Mouse (Mus musculus) lung, postnatal 36 days (tissue): ENCODE results near the gene Styxl1.
A peak's percentile ranks its signal among the peaks of the same experiment; 100 is the strongest.

ENCODE experiments used
- DNase-seq: peaks from one replicate; pipeline ENCODE4 v3.0.0; 2022; ENCODE audit warnings: mixed read lengths

The Styxl1 gene

DNA sequence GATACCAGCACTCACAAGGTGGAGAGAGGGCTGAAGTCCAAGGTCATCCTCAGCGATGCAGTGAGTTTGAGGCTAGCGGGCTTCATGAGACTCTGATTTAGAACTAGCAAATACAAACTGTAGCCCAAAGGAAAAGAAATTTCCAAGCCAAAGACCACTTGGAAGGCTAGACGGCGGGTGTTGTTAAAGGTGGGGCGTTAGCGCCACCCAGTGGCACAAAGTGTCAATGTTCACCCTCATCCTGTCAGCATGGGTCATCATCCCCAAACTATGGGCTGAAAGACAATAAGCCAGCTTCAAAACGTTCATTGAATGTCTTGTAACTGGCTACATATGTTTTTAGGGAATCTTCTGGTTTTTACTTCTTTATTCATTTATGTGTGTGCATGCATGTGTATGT is 14.7 kb downstream of the Styxl1 start:
- peak; percentile 86 for DNase-seq

DNA sequence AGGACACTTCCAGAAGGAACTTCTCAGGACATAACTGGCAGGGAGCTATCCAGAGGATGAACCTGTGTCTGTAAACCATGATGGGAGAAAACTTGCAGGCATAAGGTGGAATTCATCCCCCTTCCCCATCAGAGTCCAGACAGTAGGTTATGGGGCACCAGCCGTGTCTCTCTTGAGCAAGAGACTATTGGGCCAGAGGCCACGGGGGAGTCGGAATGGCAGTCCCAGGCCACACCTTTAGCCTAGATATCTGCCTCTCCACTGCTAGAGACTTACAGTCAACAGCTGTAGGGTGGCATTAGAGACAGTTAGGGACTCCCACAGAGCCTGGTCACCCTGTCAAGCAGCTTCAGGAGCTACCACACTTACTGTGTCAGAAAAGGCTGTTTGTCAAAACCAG is 16.3 kb downstream of the Styxl1 start:
- DNase-seq = peak; percentile 28

DNA sequence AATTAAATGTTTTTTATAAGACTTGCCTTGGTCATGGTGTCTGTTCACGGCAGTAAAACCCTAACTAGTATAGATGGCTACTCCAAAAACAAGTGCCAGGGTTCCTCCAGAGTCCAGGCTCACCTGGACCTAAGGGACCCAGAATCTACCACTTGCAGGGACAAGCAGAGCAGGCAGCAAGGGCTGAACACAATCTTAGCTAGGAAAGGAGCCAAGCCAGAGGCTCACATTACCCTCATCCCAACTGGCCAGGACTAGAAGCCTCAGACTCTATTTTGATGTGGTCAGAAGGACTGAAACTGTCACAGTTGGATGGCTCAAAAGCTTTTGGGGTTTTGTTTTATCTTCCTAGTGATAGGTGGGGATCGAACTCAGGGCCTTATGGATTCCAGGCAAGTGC is 26.6 kb downstream of the Styxl1 start:
- no peak for DNase-seq

DNA sequence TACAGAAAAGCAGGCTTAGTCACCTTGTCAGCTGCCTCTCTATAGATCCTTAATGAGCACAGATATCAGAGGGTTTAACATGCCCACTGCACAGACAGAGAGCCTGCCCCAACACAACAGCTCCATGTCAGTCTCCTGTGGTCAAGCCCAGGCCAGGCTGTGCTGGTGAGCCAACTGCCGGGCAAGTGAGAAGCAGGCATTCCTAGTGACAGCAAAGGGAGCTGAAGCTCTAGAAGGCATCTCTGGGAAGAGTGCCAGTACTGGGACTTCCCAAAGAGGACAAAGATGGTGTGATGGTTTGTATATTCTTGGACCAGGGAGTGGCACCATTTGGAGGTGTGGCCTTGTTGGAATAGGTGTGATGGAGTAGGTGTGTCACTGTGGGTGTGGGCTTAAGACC is 27.1 kb downstream of the Styxl1 start:
- no peak for DNase-seq

GRCm38 (mm10) chr5:135744742-135745141 is 33.4 kb downstream of the Styxl1 start:
- DNase-seq = no peak

DNA sequence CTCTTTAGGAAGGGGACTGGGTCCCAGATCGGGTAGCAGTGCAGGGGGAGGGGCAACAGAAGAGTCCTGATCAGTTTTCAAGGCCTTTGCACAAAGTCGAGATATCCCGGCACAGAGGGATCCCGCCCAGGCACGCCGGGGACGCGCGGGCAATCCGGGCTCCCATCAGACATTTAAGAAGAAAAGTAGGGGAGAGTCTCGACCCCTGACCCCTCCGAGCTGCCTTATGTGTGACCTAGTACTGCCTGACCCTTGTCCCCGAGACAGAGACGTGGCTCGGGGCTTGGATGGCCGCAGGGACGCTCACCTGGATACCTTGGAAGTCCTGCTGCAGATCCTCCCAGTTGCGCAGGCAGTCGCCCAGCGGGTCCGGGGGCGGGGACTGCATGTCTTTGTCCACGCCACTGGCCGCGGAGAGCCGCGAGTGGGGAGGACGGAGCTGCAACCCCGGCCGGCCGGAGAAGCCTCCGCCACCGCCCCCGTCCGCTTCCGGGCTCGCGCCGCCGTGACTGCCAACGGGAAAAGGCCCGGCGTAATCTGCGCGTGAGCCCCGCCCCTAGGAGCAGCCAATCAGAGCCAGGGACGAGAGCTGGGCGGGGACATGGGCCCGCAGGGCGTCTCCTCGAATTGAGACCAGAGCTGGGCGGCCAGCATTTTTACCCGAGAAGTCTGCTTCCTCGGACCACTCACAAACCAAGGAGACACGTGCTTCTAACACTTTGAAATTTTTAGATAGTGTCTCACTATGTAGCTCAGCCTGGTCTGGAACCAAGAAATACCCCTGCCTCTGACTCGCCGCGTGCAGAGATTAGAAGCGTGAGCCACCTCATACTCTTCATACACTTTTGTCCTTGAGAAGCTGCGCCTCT is 34.2 kb downstream of the Styxl1 start, which contains the start of gene Tmem120a:
Gene Tmem120a (minus strand): TSS at position 708 of the 869 bp plus-strand sequence.
- peak; percentile 99 for DNase-seq

GRCm38 (mm10) chr5:135742941-135743740 is 35.0 kb downstream of the Styxl1 start:
- peak; percentile 63 for DNase-seq

DNA sequence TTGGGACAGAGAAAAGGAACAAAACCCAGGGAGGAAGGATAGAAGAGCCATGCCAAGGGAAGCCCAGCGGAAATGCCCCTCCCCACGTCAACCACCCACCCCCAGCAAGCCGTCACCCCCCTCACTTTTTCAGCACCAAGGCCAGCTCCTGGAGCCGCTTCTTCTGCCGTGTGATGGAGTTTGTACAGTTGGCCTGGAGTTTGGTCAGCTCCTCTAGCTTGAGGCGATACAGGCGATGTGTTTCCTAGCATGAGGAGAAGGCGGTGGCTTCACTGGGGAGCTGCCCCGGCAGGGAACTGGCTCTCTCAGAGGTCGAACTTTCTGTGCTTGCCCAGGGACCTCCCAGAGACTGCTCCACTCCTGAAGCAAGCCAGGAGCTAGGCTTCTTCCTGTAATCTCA is 36.0 kb downstream of the Styxl1 start:
- DNase-seq = no peak

DNA sequence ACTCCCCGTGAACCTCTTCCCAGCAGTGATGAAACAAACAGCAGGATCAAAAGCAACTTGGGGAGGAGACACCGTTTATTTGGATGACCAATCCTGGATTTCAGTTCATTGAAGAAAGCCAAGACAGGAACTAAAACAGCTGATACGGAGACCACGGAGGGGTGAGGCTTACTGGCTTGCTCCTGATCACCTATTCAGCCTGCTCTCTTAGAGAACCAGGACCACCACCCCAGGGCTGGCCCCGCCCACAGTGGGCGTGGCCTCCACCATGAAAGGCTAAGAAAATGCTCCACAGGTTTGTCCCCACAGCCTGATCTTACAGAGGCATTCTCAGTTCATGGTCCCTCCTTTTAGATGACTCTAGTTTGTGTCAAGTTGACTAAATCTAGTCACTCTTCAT is 39.9 kb downstream of the Styxl1 start:
- no peak for DNase-seq

DNA sequence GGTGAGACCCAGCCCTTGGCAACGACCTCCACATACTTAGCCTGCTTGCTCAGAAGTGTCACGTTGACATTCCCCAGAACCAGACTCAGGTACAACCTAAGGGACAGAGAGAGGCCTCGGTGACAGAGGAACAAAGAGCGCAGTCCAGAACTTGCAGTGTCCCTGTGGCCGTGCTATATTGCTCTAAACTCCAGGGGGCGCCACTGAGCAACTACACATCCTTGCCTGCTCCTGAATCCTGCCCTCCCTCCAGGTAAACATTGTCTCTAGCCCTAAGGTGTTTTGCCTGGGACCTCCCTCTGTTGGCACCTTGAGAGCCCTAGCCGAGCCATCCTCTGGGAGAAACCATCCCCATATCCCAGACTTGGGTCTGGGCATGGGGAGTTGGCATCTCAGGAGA is 41.0 kb downstream of the Styxl1 start:
- no peak for DNase-seq

GRCm38 (mm10) chr5:135736544-135736943 is 41.6 kb downstream of the Styxl1 start:
- no peak for DNase-seq

- no peak for DNase-seq
Observed at GRCm38 (mm10) chr5:135735741-135736140, 42.4 kb downstream of the Styxl1 start.

DNA sequence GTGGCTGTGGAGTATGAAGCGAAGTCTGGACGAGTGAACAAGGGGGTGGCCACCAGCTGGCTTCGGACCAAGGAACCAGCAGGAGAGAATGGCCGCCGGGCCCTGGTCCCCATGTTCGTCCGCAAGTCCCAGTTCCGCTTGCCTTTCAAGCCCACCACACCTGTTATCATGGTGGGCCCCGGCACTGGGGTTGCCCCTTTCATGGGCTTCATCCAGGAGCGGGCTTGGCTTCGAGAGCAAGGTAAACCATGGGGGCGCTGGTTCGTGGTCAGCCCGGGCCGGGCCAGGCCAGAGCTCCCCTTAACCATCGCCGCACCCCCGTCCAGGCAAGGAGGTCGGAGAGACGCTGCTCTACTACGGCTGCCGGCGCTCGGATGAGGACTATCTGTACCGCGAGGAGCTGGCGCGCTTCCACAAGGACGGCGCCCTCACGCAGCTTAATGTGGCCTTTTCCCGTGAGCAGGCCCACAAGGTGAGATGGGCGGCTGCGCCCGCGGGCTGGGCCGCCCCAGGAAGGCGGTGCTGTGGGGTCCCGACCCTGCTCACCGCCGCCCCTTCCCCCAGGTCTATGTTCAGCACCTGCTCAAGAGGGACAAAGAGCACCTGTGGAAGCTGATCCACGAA is 44.0 kb downstream of the Styxl1 start:
- no peak for DNase-seq

GRCm38 (mm10) chr5:135733071-135733470 is 45.1 kb downstream of the Styxl1 start:
- no peak for DNase-seq

DNA sequence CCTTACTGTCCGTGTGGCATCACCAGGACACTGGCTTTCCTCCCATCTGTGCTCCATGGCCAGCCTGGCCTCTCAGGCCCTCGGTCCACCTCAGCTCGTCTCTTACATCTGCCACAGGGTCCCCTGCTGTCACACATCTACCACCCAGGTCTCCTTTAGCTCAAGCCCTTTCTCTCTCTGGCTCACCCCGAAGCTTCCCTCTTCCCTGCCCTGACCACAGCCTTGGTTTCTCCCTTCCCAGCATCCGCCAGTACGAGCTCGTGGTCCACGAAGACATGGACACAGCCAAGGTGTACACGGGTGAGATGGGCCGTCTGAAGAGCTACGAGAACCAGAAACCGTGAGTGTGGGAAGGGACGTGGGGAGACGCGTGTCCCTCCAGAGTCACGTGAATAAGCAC is 46.9 kb downstream of the Styxl1 start:
- DNase-seq = no peak

DNA sequence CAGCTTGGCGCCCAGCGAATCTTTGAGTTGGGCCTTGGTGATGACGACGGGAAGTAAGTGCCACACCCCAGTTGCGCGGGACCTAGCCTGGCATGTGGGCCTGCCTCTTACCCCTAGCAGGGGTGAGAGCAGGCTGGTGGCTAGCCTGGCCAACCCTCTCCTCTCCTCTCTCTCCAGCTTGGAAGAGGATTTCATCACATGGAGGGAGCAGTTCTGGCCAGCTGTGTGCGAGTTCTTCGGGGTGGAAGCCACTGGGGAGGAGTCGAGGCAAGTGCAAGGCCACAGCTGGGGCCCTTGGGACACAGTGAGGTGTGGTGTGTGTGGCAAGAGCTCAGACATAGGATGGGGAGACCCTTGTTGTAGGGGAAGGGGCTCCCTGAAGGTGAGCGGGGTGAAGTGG is 47.3 kb downstream of the Styxl1 start:
- no peak for DNase-seq

DNA sequence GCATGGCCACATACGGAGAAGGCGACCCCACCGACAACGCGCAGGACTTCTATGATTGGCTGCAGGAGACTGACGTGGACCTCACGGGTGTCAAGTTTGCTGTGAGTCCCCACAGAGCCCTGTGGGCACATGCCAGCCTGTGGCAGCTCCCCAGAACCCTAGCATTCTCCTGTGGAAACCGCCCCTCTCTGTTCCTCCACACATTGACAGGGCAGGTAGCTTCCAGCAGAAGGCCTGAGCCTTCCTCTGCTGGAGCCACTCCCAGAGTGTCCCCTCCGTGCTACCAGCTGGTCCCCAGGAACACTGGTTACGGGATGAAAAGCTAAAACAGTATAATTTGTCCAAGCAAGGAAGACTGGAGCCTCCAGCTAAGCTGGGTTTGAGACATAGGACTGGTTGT is 47.9 kb downstream of the Styxl1 start:
- DNase-seq = no peak

DNA sequence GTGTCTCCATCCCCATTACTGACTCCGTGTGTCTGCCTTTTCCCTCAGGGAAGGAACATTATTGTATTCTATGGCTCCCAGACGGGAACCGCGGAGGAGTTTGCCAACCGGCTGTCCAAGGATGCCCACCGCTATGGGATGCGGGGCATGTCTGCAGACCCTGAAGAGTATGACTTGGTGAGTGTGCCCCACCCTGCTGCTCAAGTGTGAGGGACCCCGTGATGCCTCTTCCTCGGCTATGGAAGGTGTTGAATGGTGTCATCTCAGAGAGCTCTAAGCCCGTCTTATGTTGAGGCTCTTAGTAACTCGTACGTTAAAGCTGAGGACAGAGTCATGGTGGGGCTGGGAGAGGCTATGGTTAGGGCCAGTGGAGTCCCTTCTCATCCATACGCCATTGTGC is 48.8 kb downstream of the Styxl1 start:
- DNase-seq = no peak

DNA sequence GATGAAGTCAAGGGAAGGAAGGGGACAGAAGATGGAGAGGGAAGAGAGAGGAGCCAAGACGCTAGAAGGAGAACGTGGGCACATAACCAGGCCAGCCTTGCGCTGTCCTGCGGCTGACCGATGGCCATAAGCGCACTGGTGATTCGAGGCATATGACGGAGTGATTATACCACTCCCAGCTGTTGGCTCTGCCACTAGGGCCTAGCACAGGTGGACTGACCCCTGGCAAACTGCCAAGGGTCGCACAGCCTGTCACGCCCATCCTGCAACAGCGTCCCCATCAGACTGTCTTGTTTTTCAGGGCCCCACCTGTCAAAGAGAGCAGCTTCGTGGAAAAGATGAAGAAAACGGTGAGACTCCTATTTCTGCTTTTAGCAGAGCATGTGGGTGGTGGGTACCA is 49.8 kb downstream of the Styxl1 start:
- no peak for DNase-seq

- DNase-seq = no peak
Observed at GRCm38 (mm10) chr5:135727871-135728270, 50.3 kb downstream of the Styxl1 start.

DNA sequence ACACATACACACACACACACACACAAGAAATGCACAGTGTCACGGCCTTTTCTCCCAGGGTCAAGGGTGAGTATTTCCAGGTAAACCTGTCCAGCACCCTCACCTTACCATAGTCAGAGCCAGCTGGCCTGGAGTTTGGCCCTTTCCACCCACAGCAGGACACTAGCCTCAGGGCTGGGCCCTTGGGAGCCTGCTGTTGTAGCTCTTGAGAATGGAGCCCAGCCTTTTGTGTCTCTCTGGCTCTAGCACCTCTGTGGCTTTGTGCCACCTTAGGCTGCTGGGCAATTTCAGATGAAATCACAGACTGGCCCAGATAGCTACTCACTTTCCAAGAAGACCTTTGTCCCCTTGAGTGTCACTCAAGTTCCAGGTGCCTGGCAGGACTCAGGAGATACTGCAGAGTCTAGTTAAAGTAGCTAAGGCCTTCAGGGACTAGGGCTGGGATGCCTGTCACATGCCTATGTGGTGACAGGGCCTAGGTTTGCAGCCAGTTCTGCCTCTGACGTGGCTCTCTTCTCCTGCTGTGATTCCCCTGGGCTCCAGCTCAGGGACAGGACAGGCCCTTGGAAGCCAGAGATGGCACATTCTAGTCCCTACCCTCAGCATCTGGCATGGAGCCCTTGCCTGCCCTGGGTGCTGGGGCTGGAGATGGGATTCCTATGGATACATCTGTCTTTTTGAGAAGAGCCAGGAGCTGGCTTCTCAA is 51.4 kb downstream of the Styxl1 start:
- no peak for DNase-seq

- no peak for DNase-seq
Observed at GRCm38 (mm10) chr5:135725991-135726390, 52.2 kb downstream of the Styxl1 start.

DNA sequence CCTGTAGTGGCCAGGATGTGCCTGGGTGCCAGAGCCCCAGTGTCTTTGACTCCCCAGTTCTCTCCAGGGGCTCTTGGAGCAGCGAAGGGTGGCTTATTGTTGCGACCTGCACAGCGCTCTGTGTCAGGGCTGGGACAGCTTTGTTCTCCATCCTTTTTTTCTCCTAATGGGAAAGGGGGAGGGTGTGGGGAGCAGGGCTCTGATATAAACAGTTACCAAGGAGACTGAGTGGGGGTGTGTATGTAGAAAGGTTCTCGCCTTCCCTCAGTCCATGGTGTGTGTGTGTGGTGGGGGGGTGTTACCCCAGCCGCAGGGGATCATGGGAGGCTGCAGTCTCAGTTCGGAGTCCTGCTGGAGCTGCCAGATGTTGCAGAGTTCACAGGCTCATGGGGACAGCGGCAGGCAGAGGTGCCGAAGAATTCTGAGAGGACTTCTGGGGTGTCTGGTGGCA is 52.8 kb downstream of the Styxl1 start:
- peak; percentile 37 for DNase-seq
